Mouse (Mus musculus) mesoderm, embryonic 11.5 days (tissue): Measurements from ENCODE around the gene Pde4dip.

Experiments
- DNase-seq: peaks from one replicate; pipeline ENCODE4 v3.0.0-alpha.2; 2012; ENCODE audit warnings: low read depth, low spot score

Pde4dip gene

GRCm38 (mm10) chr3:97689289-97689688, 199.2 kb downstream of the Pde4dip start:
- DNase-seq: no peak

GRCm38 (mm10) chr3:97686372-97687117, 202.0 kb downstream of the Pde4dip start:
- no peak for DNase-seq

GRCm38 (mm10) chr3:97683560-97684195, 204.8 kb downstream of the Pde4dip start:
- peak; percentile 52 for DNase-seq

GRCm38 (mm10) chr3:97682576-97682975, 205.9 kb downstream of the Pde4dip start:
- DNase-seq: no peak

- no peak for DNase-seq
Measured at GRCm38 (mm10) chr3:97682159-97682502, 206.4 kb downstream of the Pde4dip start.

- DNase-seq: peak; percentile 84
Measured at GRCm38 (mm10) chr3:97681321-97682158, 207.0 kb downstream of the Pde4dip start.

GRCm38 (mm10) chr3:97680631-97681320, 207.7 kb downstream of the Pde4dip start:
- peak; percentile 75 for DNase-seq

- no peak for DNase-seq
Measured at GRCm38 (mm10) chr3:97678416-97678815, 210.1 kb downstream of the Pde4dip start.

GRCm38 (mm10) chr3:97676126-97676525, 212.4 kb downstream of the Pde4dip start:
- no peak for DNase-seq

GRCm38 (mm10) chr3:97674644-97675110, 213.8 kb downstream of the Pde4dip start, which contains the start of gene Gm17651:
TSS of gene Gm17651 (minus strand) at chr3:97674694.
- DNase-seq: no peak

GRCm38 (mm10) chr3:97667093-97667675, 221.3 kb downstream of the Pde4dip start:
- no peak for DNase-seq

- DNase-seq: no peak
Measured at GRCm38 (mm10) chr3:97666154-97666553, 222.4 kb downstream of the Pde4dip start.

- no peak for DNase-seq
Measured at GRCm38 (mm10) chr3:97665525-97665924, 223.0 kb downstream of the Pde4dip start.

- DNase-seq: no peak
Measured at GRCm38 (mm10) chr3:97661206-97661605, 227.3 kb downstream of the Pde4dip start.

GRCm38 (mm10) chr3:97659746-97660145, 228.8 kb downstream of the Pde4dip start:
- no peak for DNase-seq

- DNase-seq: no peak
Measured at GRCm38 (mm10) chr3:97658426-97659193, 229.9 kb downstream of the Pde4dip start.

GRCm38 (mm10) chr3:97657655-97658411, 230.7 kb downstream of the Pde4dip start, which contains the start of gene Prkab2:
TSS of gene Prkab2 (plus strand) at chr3:97658193.
- peak; percentile 96 for DNase-seq

- DNase-seq: no peak
Measured at GRCm38 (mm10) chr3:97654901-97655300, 233.6 kb downstream of the Pde4dip start.

GRCm38 (mm10) chr3:97653781-97654180, 234.7 kb downstream of the Pde4dip start:
- no peak for DNase-seq

- no peak for DNase-seq
Measured at GRCm38 (mm10) chr3:97651604-97652003, 236.9 kb downstream of the Pde4dip start.
